Mouse (Mus musculus): ENCODE results near the gene Aldh3a1.
"Not testable (repeated sequence)": the region's sequence is repeated elsewhere in the genome, so short reads cannot be mapped to it uniquely, and the experiment has no call there.

Aldh3a1 gene

DNA sequence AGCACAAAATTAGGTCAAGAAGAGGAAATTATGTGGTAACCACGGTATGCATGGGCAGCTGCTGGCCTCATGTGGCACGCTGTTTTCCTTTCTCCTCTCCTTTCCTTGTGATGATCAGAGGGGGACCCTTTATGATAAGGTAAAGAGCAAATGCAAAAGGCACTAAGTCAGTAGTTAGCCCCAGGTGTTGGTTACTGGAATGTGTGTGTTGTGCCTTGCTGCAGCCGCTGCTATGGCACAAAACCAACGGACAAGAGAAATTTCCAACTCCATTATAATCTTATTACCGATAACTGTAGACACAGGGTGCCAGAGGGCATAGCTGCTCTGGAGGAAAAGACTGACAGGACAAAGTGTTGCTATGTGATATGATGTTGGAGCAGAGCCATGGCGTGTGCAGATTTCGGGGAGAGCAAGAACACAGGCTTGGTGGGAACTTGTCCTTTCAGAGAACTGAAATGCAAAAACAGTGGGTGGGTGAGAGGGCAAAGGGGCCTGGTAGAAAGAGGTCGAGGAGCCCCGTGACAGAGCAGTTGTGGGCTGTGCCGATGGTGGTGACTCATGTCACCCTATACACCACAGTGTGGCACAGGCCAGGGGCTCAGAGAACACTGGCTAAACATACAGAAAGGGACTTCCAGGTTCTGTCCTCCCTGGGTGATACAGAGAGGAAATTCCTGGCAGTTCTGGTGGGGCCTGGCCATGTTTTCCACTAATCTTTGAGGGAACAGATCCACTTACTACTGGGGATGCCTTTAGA lies at the start of gene Aldh3a1:
Gene Aldh3a1 (plus strand): TSS at position 51 of the 760 bp plus-strand sequence.
- no peak for DNase-seq

DNA sequence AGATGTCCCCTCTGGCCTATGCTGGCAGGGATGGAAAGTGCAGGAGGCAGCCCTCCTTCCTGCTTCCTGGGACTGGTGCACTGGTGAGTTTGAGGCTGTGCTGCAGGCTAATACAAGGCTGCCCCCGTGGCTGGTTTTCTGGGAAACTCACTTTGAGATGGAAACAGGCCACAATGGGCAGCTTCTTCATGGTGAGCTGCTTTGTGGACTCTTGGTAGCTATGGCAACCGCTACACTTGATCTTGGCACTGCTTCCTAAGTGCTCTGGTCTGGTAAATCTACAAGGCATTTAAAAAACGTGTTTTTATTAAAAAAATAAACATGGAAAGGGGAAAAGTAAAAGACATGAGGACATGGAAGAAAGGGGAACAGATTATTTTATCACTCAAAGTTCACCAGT lies 49.2 kb upstream of the Aldh3a1 start:
- no peak for DNase-seq

DNA sequence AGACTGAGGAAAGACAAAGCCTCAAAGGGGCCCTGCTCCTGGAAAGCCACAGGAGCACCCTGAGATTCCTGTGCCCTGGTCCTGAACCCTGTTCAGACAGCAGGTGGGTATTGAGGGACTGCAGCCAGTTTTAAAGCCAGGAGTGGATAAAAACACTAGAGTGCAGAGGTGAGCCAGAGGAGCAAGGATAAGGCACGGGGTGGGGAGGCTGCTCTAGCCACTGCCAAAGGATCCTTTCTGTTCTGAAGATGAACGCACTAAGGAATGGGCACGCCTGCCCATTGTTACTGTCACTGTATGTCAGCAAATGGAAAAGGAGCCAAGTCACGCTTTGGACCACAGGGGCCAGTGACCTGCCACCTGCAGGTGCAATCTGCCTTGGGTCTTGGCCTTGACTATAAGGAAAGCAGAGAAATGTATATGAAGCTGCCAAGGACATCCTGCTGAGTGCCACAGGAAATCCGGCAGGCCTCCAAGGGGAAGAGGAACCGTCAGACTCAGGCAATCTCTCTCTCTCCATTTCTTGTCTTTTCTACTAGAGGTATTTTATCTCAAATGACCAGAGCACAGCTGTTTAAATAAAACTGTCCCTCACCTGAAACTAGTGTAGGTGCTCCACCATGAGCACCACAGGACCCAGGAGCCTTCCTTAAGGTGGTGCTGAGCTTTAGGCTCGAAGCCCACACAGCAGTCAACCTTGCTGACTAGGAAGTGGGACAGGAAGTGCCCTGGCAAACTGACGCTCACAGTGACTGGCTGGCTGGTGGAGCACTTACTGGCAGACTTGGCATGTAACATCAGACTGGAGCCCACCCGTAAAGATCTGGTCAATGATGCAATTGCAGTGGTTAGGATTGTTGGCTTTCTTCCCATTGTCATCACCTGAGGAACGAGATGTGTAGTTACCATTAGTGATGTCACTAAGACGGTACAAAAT lies 47.3 kb upstream of the Aldh3a1 start:
- DNase-seq: no peak

DNA sequence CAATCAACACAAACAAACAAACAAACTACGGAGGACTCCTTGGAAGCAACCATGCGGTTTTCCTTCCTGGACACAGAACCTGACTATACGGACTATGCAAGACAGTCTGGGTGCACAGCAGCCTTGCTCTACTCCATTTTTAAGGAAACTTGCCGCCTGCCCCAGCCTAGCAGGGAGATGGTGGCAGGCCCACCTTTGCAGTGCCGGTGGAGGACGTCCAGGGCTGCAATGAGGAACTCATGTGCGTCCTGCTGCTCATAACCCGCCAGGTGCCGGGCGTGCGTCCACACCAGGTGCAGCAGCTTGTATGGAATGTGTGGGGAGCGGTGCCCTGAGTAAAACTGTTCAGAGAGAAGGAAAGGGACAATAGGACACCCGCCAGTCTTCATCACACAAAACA lies 46.2 kb upstream of the Aldh3a1 start:
- no peak for DNase-seq

DNA sequence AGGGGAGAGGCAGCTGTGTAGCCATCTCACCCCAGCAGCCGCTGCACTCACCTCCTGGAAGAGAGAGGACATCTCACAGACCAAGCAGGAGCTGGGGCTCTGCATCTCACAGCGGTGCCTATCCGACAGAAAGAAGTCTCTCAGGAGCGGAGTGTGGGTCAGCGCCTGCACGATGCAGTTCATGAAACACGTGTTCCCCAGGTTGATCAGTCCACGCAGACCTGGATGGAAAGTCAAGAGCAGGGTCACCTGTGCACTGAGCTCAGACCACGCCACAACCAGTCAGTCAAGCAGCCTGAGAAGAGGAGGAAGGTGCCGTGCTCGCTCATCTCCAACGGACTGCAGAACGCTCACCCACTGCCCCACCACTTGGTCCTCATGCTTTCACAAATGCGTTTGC lies 44.6 kb upstream of the Aldh3a1 start:
- DNase-seq: no peak

DNA sequence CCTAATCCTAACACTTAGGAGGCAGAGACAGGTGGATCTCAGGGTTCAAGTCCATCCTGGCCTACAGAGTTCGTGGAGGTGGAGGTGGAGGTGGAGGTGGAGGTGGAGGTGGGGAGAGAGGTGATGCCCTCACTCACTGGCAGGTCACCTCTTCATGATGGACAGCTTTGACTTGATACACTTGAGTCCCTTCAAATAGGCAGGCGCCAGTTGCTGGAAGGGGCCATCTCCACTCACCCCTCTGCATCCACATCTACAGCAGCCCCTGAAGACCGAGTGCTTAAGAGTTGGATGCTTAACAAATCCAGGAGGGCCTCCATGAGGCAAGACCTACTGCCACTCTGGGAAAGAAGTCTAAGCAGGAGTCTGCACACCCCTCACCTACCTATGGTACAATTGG lies 44.0 kb upstream of the Aldh3a1 start:
- no peak for DNase-seq

DNA sequence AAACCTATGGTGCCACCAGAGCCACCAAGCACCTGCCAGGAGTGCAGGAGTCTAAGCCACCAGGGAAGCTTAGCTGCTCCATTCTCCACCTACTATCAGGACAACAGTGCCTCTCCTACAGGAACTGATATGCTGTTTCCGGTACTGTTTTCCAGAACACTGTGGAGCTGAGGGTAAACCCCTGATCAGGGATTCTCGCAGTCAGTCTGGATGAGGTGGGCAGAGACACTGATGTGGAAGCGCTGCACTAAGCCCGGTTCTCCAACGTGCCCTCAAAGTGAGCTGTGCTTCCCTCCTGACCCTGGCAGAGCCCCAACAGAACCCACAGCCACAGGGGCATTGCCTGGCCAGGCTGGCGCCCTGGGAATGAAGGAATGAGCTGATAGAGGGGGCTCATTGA lies 43.0 kb upstream of the Aldh3a1 start:
- DNase-seq: no peak

DNA sequence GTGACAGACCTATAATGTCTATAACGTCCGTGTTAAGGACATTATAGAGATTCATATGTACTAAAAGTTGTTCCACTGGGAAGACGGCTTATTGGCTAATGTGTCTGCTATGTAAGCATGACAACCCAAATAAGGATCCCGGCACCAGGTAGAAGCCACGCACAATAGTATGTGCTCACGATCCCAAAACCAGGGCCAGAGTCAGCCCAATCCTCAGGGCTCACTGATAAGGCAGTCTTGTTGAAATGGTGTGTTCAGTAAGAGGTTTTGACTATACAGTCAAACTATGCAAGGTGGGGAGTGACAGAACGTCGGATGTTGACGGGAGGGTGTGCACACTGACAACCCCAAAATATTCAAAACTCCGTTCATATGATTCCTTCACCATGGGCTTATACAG lies 42.5 kb upstream of the Aldh3a1 start:
- no peak for DNase-seq

DNA sequence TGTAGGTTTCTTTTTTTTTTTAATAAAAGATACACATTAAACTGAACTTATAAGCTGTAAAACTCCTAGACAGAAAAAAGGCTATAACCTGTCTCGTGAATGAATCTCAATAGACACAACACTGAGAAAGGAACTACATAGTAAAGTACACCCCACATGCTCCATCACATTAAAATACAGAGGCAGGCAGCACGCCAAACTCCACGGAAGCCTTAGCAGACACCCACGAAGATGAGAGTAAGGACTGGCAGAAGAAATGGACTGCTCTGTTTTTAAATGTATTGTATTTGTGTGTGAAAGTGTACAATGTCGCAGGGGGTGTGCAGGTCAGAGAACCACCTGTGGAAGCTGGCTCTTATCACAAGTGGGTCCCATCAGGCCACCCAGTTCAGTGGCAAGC lies 37.2 kb upstream of the Aldh3a1 start:
- no peak for DNase-seq

DNA sequence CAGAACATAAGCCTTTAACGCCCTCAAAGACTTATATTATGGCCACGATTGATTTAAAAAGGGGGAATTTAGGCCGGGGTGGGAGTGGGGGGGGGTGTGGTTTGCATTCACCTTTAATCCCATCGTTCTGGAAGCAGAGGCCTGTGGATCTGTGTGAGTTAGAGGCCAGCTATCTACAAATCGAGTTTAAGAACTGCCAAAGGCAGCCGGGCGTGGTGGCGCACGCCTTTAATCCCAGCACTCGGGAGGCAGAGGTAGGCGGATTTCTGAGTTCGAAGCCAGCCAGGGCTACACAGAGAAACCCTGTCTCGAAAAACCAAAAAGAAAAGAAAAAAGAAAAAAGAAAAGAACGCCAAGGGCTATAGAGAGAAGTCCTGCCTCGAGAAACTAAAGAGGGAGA lies 33.9 kb upstream of the Aldh3a1 start:
- DNase-seq: not testable (repeated sequence)

DNA sequence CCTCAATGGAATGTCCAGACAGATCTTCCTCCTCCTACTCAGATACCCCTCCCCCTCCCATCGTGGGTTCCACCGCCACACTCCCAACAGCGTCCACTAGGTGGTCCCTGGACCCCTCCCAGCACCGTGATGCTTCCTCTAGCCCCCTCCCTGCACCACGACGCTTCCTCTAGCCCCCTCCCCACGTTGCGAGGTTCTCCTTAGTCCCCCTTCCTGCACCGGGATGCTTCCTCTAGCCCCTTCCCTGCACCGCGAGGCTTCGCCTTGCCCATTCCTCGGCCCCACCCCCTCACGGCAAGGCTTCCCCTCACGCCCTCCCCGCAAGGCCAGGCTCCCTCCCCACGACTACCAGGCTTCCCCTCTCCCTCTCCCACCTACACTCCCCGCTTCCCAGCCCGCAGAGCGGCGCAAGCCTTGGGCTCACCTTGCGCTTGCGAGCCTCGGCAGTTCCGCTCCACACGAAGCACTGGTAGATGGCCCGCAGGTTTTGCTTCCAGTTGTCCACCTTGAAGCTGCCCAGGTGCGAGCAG lies 33.0 kb upstream of the Aldh3a1 start:
- DNase-seq: peak; percentile 76

DNA sequence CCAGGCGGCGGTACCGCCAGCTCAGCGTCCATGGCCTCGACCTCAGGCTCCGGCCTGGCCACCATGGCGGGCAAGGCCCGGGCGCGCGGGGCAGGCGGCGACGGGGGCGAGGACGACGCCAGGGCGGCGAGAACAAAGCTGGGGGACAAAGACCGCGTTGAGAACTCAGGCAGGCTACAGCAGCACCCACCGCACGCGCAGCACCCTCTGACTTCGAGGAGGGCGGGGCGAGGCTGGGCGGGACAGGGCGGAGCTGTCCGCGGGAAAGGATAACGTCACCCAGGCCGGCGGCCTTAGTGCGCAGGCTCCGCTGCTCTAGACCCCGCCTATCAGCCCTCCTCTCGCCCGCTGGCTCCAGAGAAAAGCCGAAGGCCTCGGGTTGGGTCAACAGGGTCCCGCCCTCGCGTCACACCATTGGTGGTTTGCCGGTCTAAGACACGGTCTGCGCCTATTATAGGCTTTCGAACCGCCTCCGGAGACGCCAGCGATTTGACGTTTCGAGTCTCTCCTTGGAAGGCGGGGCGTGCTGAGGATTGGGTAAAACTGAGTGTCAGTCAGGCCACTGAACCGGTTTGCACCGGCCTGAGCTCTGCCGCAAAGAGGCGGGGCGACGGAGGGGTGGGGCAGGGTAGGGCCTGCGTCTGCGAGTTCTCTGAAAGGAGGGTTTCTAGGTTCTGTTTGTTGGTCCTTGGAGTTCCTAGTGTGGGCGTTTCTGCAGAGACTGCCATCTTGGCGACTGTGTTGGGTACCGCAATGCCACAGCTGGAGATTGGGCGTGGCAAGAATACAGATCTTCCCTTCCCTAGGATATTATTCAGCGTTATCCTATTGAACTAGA lies 32.3 kb upstream of the Aldh3a1 start, which contains the start of gene Usp22:
Gene Usp22 (minus strand): TSS at position 235 of the 838 bp plus-strand sequence.
- DNase-seq: peak; percentile 100

DNA sequence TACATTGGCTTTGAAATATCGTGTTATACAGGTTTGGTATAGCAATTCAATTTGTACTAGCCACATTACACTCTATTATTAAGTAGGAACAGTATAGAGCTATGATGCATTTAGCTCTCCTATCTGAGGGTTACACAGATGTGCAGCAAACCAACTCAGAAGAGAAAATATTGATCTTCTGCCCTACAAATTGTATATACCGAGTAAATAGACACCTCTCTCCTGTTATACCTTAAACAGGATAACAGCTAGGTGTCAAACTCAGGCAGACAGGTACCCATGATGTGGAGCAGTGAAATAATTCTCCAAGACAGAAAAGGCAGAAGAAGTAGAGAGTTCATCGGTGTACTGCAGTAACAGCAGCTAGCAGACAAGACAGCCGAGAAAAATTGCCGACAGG lies 31.6 kb upstream of the Aldh3a1 start:
- no peak for DNase-seq

DNA sequence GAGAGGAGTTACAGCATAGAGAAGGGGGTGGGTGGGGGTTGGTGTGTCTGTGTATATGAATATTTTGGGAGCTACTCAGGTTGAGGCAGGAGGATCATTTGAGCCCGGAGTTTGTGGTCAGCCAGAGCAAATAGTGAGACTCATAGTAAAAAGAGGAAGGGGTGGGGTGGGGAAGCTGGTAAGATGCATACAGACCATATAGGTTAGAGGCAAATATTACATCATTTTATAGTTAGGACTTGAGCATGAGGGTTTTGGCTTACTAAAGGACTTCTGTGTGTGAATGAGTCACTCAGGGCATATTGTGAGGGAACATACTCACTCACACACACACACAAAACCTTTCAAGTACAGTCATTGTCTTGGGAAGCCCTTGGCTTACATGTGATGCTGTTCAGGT lies 31.0 kb upstream of the Aldh3a1 start:
- no peak for DNase-seq

DNA sequence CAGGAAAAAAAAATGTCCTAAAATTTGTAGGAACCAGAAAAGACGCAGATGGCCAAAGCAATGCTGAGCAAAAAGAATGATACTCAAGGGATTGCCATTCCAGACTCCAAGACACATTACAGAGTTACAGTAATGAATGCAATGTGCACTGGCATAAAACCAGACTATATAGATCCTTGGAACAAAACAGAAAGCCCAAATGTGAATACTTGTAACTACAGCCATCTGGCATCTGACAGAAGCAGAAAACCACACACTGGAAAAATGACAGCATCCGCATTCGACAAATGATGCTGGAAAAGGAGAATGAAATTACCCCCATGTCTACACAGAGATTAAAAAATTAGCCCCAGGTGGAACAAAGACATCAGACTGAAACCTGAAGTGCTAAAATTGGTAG lies 27.0 kb upstream of the Aldh3a1 start:
- no peak for DNase-seq

DNA sequence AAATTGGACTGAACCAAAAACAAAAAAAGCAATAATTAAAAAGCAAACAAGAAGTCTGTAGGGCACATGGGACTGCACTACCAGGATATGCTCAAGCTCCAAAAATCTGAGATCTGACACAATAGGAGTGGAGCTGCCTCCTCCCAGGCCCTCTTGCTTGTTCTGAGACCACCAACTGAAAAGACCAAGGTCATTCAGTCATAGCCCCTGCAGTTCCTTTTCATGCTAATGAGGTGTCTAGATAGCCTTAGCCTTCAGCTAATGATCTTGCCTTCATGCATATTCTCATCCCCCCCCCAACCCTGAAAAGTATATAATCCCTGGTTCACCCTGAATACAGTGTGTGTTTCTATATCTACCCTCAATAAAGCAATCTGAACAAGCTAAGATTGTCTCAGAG lies 25.7 kb upstream of the Aldh3a1 start:
- DNase-seq: no peak

DNA sequence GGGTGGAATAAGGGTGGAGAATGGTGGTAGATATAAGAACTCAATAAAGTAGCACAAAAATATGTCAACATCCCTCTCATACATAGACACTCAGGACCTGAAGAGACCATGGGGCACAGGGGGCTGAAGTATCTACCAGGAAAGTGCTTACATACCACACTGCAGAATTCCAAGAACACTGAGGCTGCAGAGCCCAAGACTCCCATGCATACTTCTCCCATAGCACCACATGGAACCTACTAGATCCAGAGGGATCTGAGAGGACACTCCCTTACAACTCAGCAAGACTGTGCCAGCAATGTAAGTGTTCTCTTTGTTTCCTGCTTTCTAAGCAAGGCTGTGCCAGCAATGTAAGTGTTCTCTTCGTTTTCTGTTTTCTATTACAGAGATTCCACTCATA lies 23.5 kb upstream of the Aldh3a1 start:
- DNase-seq: no peak

DNA sequence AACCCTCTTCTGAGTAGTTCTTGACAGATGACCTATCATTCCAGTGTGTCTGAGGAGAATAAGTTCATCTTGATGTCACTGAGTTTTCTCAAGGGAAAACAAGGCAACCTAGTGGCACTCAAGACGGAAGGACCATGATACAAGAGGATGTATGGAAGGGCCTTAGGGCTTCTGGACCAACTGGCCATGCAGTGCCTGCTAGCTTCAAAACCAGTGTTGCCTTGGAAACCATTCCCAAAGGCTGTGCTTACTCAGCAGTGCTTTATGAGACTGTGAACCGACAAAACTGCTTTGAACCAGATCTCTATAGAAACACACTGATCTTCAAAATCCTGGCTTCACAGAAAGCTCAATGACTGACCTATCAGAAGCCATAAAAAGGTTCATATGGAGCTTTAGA lies 16.6 kb upstream of the Aldh3a1 start:
- no peak for DNase-seq

DNA sequence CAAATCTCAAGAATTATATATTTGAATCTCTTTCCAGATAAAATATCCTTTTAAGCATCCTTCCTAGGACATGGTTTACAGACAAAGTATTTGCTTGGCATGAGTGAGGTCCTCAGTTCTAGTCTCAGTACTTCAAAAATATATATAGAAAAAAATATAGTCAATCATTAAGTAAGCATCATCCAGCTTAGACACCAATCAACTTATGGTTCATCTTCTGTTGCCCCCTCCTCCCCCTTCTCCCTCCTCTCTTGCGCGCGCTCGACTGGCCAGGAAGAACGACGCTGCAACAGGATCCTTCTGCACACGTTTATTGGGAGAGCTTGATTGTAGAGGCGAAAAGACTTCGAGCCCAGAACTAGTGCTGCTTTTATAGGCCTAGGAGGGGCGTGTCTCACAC lies 15.2 kb upstream of the Aldh3a1 start:
- not testable (repeated sequence) for DNase-seq

DNA sequence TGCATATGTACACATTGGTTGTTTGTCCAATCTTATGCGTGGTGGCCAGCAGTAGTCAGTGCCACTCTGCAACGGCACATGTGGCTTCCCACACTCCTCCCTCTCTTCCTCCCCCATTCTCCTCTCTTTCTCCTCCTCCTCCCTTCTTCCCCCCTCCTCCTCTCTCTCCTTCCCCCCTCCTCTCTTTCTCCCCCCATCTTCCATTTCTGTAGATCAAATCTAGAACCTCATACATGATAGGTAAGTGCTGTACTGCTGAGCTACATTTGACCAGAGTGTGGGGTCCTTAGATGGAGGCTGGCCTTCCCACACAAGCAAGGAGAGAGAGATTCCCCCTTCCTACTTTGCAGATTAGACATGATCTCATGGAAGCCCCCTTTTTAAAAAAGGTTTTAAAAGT lies 14.6 kb upstream of the Aldh3a1 start:
- no peak for DNase-seq

DNA sequence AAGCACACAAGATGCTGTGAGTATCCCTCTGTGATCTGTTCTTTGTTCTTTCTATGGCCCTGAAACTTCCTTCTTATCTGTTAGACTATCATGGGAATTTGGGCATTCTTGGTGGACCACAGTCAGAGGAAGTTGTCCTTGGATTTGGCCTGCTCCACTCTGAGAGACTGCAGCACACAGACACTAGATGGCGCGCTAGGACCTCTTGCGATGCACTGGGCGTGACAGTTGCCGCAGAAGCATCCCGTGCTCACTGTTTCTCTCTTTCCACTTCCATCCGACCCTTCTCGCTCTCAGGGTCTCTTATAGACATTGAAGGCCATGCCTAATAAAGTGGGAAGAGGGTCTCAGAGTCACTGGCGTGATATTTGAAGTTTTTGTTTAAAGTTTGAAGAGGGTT lies 13.9 kb upstream of the Aldh3a1 start:
- DNase-seq: peak; percentile 93

DNA sequence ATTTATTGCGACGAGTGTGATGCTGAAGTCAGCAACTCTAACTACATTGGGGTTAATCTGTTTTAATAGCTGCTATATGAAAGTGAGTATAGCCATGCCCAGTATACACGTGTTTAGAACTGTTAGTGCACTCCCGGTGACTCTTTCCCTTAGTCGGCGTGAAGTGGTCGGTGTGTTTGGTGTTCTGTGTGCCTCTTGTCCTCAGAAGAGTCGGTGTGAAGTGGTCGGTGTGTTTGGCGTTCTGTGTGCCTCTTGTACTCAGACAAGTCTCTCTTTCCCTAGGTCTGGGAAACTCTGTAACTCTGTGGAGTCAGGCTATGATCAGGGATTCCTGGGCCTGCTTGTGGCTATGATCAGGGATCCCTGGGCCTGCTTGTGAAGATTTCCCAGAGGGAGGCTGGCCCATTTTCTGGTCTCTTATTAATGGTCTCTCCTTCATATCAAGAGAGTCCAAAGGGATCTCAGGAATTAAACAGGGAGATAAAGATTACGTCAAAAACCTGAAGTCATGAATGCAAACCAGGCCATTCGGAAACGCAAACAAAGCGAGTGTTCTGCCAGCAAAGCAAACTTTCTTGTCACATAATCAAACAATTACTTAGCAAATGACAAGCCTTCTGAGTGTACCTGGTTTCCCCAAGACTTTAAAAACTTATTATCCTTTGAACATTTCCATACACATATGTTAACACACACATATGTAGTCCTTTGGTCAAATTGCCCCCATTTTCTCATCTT lies 10.6 kb upstream of the Aldh3a1 start:
- no peak for DNase-seq

All from kidney, postnatal 10 days (tissue).